Comparison of ENCODE assay signal across 7 mouse cellular contexts in genomic region chr8:4677265-4678217, GRCm38 (mm10).
A peak's percentile ranks its signal among the peaks of the same experiment; 100 is the strongest.
DNase-seq lines count a peak whose midpoint lies in the region; ATAC-seq lines count a peak whose summit lies in the region.

No protein-coding gene starts in this region.

- H3K4me3 ChIP-seq in embryonic facial prominence, embryonic 12.5 days, result peak overlapping the region; percentile 60
- peak overlapping the region; percentile 59 for H3K4me3 ChIP-seq in limb, embryonic 11.5 days (ENCODE audit: low read depth, low read length)
- peak overlapping the region; percentile 70 for H3K4me3 ChIP-seq in midbrain, embryonic 14.5 days (replicated peaks; ENCODE audit: low read depth, low read length)

- H3K27ac ChIP-seq in embryonic facial prominence, embryonic 12.5 days, result peak overlapping the region; percentile 96
- H3K27ac ChIP-seq in limb, embryonic 11.5 days (replicated peaks; ENCODE audit: low read depth, low read length), result peak overlapping the region; percentile 86
- peak overlapping the region; percentile 99 for H3K27ac ChIP-seq in midbrain, embryonic 14.5 days (replicated peaks; ENCODE audit: low read depth, low read length)

- peak overlapping the region; percentile 65 for H3K9ac ChIP-seq in embryonic facial prominence, embryonic 12.5 days
- peak overlapping the region; percentile 68 for H3K9ac ChIP-seq in limb, embryonic 11.5 days (ENCODE audit: low read length)
- peak overlapping the region; percentile 78 for H3K9ac ChIP-seq in midbrain, embryonic 14.5 days (replicated peaks; ENCODE audit: low read length)

- H3K4me1 ChIP-seq in embryonic facial prominence, embryonic 12.5 days, result no peaks in the 10 kb centered on the region
- H3K4me1 ChIP-seq in limb, embryonic 11.5 days (ENCODE audit: control insufficient read depth, insufficient read depth, low read length), result no peaks in the 10 kb centered on the region
- H3K4me1 ChIP-seq in midbrain, embryonic 14.5 days (ENCODE audit: control insufficient read depth, insufficient read depth, low read length), result peaks cover 6% of the 10 kb centered on the region

- peak; percentile 98 for DNase-seq in adrenal gland, postnatal 25 days
- DNase-seq in heart, adult 11 months, result peak; percentile 100
- peak; percentile 98 for DNase-seq in kidney, adult 18-20 months
- DNase-seq in limb, embryonic 11.5 days (ENCODE audit: low spot score), result peak; percentile 98
- DNase-seq in midbrain, embryonic 14.5 days, result peak; percentile 98
- DNase-seq in spleen, adult 18-20 months, result peak; percentile 95 to 97

- no peaks in the 10 kb centered on the region for H3K27me3 ChIP-seq in embryonic facial prominence, embryonic 12.5 days
- no peaks in the 10 kb centered on the region for H3K27me3 ChIP-seq in limb, embryonic 11.5 days (ENCODE audit: control insufficient read depth, insufficient read depth, low read length)
- no peaks in the 10 kb centered on the region for H3K27me3 ChIP-seq in midbrain, embryonic 14.5 days (ENCODE audit: control insufficient read depth, insufficient read depth, low read length)

- peak overlapping the region; percentile 49 for H3K4me2 ChIP-seq in embryonic facial prominence, embryonic 12.5 days (replicated peaks)
- peak overlapping the region; percentile 51 for H3K4me2 ChIP-seq in limb, embryonic 11.5 days (ENCODE audit: low read depth, severe bottlenecking)
- H3K4me2 ChIP-seq in midbrain, embryonic 14.5 days (ENCODE audit: low read length), result peak overlapping the region; percentile 63

- peaks cover 5% of the 10 kb centered on the region; the same call in 1 of the 2 replicates for H3K9me3 ChIP-seq in embryonic facial prominence, embryonic 12.5 days
- no peaks in the 10 kb centered on the region for H3K9me3 ChIP-seq in limb, embryonic 11.5 days (ENCODE audit: control insufficient read depth, low read length)
- no peaks in the 10 kb centered on the region for H3K9me3 ChIP-seq in midbrain, embryonic 14.5 days (ENCODE audit: control insufficient read depth, low read length)

- ATAC-seq in embryonic facial prominence, embryonic 12.5 days (ENCODE audit: insufficient number of reproducible peaks, insufficient read depth, low FRiP score, low TSS enrichment), result peak; percentile 96
- ATAC-seq in limb, embryonic 11.5 days (ENCODE audit: insufficient number of reproducible peaks, low FRiP score, low TSS enrichment, low read depth), result peak; percentile 94
- ATAC-seq in midbrain, embryonic 14.5 days (ENCODE audit: low FRiP score, low TSS enrichment), result peak; percentile 94

- no peaks in the 10 kb centered on the region for H3K36me3 ChIP-seq in embryonic facial prominence, embryonic 12.5 days
- no peaks in the 10 kb centered on the region for H3K36me3 ChIP-seq in limb, embryonic 11.5 days (ENCODE audit: control insufficient read depth, insufficient read depth, low read length)
- no peaks in the 10 kb centered on the region for H3K36me3 ChIP-seq in midbrain, embryonic 14.5 days (ENCODE audit: control insufficient read depth, insufficient read depth, low read length)

- WGBS in embryonic facial prominence, embryonic 12.5 days, result under 1% methylated on average over 72 of the region's 72 CpGs
- under 1% methylated on average over 72 of the region's 72 CpGs for WGBS in limb, embryonic 11.5 days
- WGBS in midbrain, embryonic 14.5 days, result under 1% methylated on average over 72 of the region's 72 CpGs

Comparison
In these comparisons a context has a peak if more than half of its experiments do, and no peak if none do; other contexts are left out.
1. Peak in every context shown above with its lines: DNase-seq, ATAC-seq, H3K4me3 ChIP-seq and H3K27ac ChIP-seq.